ENCODE assay signal across 9 mouse cellular contexts in genomic region chr19:38352495-38353130, GRCm38 (mm10). TPM values are rescaled to one million over a fixed set of nuclear protein-coding genes. Genes with fewer than 3 reads are reported as not detected.
DNase-seq lines count a peak whose midpoint lies in the region; ATAC-seq and TF ChIP-seq lines count a peak whose summit lies in the region.
"Had no signal": no experiment of that assay in that cellular context is flagged by ENCODE, and none has a peak within 500 bp of the region (broad histone marks: within the 10 kb centered on the region; RNA-seq: fewer than 3 reads in every experiment).

No protein-coding gene starts in this region.

- H3K4me2 ChIP-seq in midbrain, embryonic 15.5 days = no peak overlapping the region
- H3K4me2 ChIP-seq: limb, embryonic 15.5 days had no signal

- peak; percentile 73 for ATAC-seq in granulocyte monocyte progenitor cell, adult 5-6 weeks (replicated peaks; ENCODE audit: poor library complexity, severe bottlenecking)
- ATAC-seq in midbrain, embryonic 15.5 days (replicated peaks) = peak; percentile 80

- TF ChIP-seq CTCF in gastrocnemius, adult 2 months (IDR thresholded peaks at IDR 0.05) = peak; percentile 66

- 43% methylated on average over 6 of the region's 6 CpGs for WGBS in midbrain, embryonic 15.5 days

- no peak for DNase-seq in gastrocnemius, adult 2 months
- DNase-seq in gastrocnemius, adult 8-10 months (ENCODE audit: low spot score in 2 of 2) = no peak
- DNase-seq in CD4-positive helper T cell, adult 2 months (ENCODE audit: low read depth, low spot score) = peak; percentile 61
- peak; percentile 20 for DNase-seq in cerebellum, adult 11 months
- peak; percentile 70 for DNase-seq in layer of hippocampus, adult 9-10 months (ENCODE audit: low spot score)
- no peak for DNase-seq in testis, postnatal 10 days (ENCODE audit: low spot score)

- H3K4me3 ChIP-seq in gastrocnemius, adult 2 months = no peak overlapping the region
- no peak overlapping the region for H3K4me3 ChIP-seq in midbrain, embryonic 15.5 days
- H3K4me3 ChIP-seq: limb, embryonic 15.5 days had no signal

- no peaks in the 10 kb centered on the region for H3K36me3 ChIP-seq in midbrain, embryonic 15.5 days (replicated peaks)
- H3K36me3 ChIP-seq: limb, embryonic 15.5 days had no signal

- no peaks in the 10 kb centered on the region for H3K27me3 ChIP-seq in midbrain, embryonic 15.5 days (replicated peaks)
- H3K27me3 ChIP-seq: limb, embryonic 15.5 days had no signal

- peaks cover 4% of the 10 kb centered on the region; the same call in 1 of the 2 replicates for H3K4me1 ChIP-seq in midbrain, embryonic 15.5 days

- H3K9ac ChIP-seq in midbrain, embryonic 15.5 days = no peak overlapping the region
- H3K9ac ChIP-seq: limb, embryonic 15.5 days had no signal

- H3K27ac ChIP-seq in gastrocnemius, adult 2 months = no peak overlapping the region
- H3K27ac ChIP-seq in midbrain, embryonic 15.5 days = no peak overlapping the region
- H3K27ac ChIP-seq: limb, embryonic 15.5 days had no signal

- intact Hi-C loops in gastrocnemius, adult 2 months (cut with DNase I) = loop anchor here (1.0 kb wide), 2 partner anchors 102 to 398 kb away; no protein-coding TSS in a partner anchor

- H3K9me3 ChIP-seq in midbrain, embryonic 15.5 days = no peaks in the 10 kb centered on the region
- H3K9me3 ChIP-seq: limb, embryonic 15.5 days had no signal

RNA-seq across cellular contexts. Expression of gene Slc35g1, which starts 43.2 kb away (rescaled TPM):
- total RNA-seq in gastrocnemius, adult 2 months (2021) = 1 to 10 TPM; 1.5 to 1.7 TPM
- 1 to 10 TPM; 1.8 to 2.3 (median 1.9) TPM for total RNA-seq in gastrocnemius, adult 8-10 months (2022)
- total RNA-seq in granulocyte monocyte progenitor cell, adult 5-6 weeks (2014; fragmentation: Nextera tagmentation) = 12.1 and 14.0 TPM in 2 replicates
- total RNA-seq in granulocyte monocyte progenitor cell, adult 5-6 weeks (2017) = 7.9 and 13.2 TPM in 2 replicates
- 0.98 and 1.2 TPM in 2 replicates for polyA plus RNA-seq in midbrain, embryonic 15.5 days (2015; fragmentation: Nextera tagmentation; extraction: Ambion mirVana)

Comparison
In these comparisons a context has a peak if more than half of its experiments do, and no peak if none do; other contexts are left out.
1. DNase-seq: peak in CD4-positive helper T cell, adult 2 months (single experiment), cerebellum, adult 11 months (single experiment) and layer of hippocampus, adult 9-10 months (single experiment); none in gastrocnemius, adult 2 months (single experiment), gastrocnemius, adult 8-10 months (0 of 2) and testis, postnatal 10 days (single experiment).